Mouse (Mus musculus): ENCODE data around the gene Pxmp2. TPM values are rescaled to one million over a fixed set of nuclear protein-coding genes. Genes with fewer than 3 reads are reported as not detected.

Pxmp2 gene
- polyA plus RNA-seq, 1 experiment from 2014 or later, result 8.0 TPM

DNA sequence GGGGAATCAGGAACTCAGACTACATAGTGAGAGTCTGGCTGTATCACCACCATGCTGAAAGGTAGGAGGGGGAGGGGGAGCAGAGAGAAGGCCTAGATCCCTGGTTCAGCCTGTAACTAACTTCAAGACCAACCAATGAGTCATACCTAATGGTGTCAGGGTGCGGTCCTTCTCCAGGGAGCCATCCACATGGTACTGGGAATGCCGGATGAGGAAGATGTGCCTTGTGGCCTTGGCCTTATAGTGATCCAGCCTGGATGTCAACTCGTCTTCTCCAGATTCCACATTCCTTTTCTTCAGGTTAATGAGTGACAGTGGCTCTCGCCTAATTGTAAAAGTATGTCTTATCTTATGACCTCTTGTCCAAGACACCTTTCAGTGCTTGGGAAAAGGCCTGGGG is 19.0 kb downstream of the Pxmp2 start:
- Histone ChIP-seq H3K36me3 (ENCODE audit: control insufficient read depth, insufficient read depth, low read length) (peaks cover 10% of the 10 kb centered on the region), H3K27ac (ENCODE audit: low read length) (no peak overlapping the region), H3K4me3 (ENCODE audit: low read length) (no peak overlapping the region), H3K4me2 (ENCODE audit: low read depth, low read length) (no peak overlapping the region), H3K9me3 (ENCODE audit: control insufficient read depth, low read length) (no peaks in the 10 kb centered on the region), H3K4me1 (ENCODE audit: control insufficient read depth, insufficient read depth, low read length) (peaks cover 5% of the 10 kb centered on the region), H3K9ac (ENCODE audit: low read depth, low read length) (no peak overlapping the region), H3K27me3 (replicated peaks; ENCODE audit: control insufficient read depth, insufficient read depth, low read length) (no peaks in the 10 kb centered on the region)
- ATAC-seq, result no peak
- WGBS, result 78% methylated on average over 4 of the region's 4 CpGs

DNA sequence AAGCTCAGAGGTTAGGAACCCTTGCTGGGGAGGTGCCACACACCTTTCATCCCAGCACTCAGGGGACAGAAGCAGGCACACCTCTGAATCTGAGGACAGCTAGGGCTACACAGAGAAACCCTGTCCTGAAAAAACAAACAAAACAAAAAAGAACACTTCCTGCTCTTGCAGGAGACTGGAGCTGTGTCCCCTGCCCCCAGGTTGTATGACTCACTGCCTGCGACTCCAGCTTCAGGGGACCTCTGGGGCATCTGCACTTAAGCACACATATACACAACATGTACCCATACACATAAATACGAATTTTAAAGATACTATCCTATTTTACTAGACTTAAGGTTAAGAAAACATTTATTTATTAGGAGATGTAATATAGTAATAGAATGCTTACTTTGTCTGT is 41.9 kb downstream of the Pxmp2 start:
- no peaks in the 10 kb centered on the region for H3K4me1 ChIP-seq (ENCODE audit: control insufficient read depth, insufficient read depth, low read length)
- ATAC-seq, result no peak
- H3K9me3 ChIP-seq (ENCODE audit: control insufficient read depth, low read length), result no peaks in the 10 kb centered on the region
- no peak overlapping the region for H3K4me2 ChIP-seq (ENCODE audit: low read depth, low read length)
- no peaks in the 10 kb centered on the region for H3K27me3 ChIP-seq (replicated peaks; ENCODE audit: control insufficient read depth, insufficient read depth, low read length)
- no peak overlapping the region for H3K9ac ChIP-seq (ENCODE audit: low read depth, low read length)
- WGBS, result 81% methylated on average over 2 of the region's 2 CpGs
- no peak overlapping the region for H3K27ac ChIP-seq (ENCODE audit: low read length)
- peaks cover 27% of the 10 kb centered on the region; the same call in 1 of the 2 replicates for H3K36me3 ChIP-seq (ENCODE audit: control insufficient read depth, insufficient read depth, low read length)
- no peak overlapping the region for H3K4me3 ChIP-seq (ENCODE audit: low read length)

DNA sequence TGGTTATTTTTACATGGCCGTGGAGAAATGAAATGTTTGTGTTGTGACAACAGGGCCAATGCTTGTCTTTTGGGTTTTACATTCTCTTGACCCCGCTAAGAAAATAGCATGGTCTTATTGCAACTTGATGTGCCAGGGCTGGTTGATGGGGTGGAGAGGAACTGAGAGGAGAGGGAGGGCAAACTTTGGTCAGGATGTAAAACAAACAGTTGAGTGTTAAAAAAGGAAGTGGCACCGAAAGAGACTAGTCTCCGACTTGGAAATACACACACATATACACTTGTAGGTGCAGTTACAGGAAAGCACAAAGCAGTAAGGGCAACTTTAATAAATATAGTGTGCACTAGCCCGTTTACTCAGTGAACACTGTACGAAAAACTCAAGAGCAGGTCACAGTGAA is 53.6 kb downstream of the Pxmp2 start:
- H3K4me2 ChIP-seq (ENCODE audit: low read depth, low read length), result no peak overlapping the region
- no peaks in the 10 kb centered on the region for H3K9me3 ChIP-seq (ENCODE audit: control insufficient read depth, low read length)
- no peak overlapping the region for H3K27ac ChIP-seq (ENCODE audit: low read length)
- no peak overlapping the region; the same call in 1 of the 2 replicates for H3K4me3 ChIP-seq (ENCODE audit: low read length)
- no peak overlapping the region for H3K9ac ChIP-seq (ENCODE audit: low read depth, low read length)
- H3K27me3 ChIP-seq (replicated peaks; ENCODE audit: control insufficient read depth, insufficient read depth, low read length), result no peaks in the 10 kb centered on the region
- peaks cover 11% of the 10 kb centered on the region for H3K4me1 ChIP-seq (ENCODE audit: control insufficient read depth, insufficient read depth, low read length)
- 86% methylated on average over 6 of the region's 6 CpGs for WGBS
- H3K36me3 ChIP-seq (ENCODE audit: control insufficient read depth, insufficient read depth, low read length), result peaks cover 8% of the 10 kb centered on the region; the same call in 1 of the 2 replicates
- no peak for ATAC-seq

DNA sequence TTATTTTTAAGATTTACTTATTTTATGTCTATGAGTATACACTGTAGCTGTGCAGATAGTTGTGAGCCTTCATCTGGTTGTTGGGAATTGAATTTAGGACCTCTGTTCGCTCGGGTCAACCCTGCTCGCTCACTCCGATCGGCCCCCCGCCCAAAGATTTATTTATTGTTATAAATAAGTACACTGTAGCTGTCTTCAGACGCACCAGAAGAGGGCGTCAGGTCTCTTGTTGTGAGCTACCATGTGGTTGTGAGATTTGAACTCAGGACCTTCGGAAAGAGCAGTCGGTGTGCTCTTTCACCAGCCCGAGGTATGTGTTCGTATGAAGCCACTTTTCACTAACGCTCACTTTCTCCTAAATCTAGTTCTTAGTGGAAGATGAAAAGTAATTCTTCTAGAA is 54.3 kb downstream of the Pxmp2 start:
- Histone ChIP-seq H3K4me1 (ENCODE audit: control insufficient read depth, insufficient read depth, low read length) (peaks cover 11% of the 10 kb centered on the region), H3K27ac (ENCODE audit: low read length) (no peak overlapping the region), H3K4me2 (ENCODE audit: low read depth, low read length) (peak overlapping the region; percentile 67), H3K27me3 (replicated peaks; ENCODE audit: control insufficient read depth, insufficient read depth, low read length) (no peaks in the 10 kb centered on the region), H3K36me3 (ENCODE audit: control insufficient read depth, insufficient read depth, low read length) (peaks cover 5% of the 10 kb centered on the region; the same call in 1 of the 2 replicates), H3K4me3 (ENCODE audit: low read length) (peak overlapping the region; percentile 97), H3K9ac (ENCODE audit: low read depth, low read length) (peak overlapping the region; percentile 98), H3K9me3 (ENCODE audit: control insufficient read depth, low read length) (no peaks in the 10 kb centered on the region)
- 37% methylated on average over 13 of the region's 13 CpGs for WGBS
- no peak for ATAC-seq

DNA sequence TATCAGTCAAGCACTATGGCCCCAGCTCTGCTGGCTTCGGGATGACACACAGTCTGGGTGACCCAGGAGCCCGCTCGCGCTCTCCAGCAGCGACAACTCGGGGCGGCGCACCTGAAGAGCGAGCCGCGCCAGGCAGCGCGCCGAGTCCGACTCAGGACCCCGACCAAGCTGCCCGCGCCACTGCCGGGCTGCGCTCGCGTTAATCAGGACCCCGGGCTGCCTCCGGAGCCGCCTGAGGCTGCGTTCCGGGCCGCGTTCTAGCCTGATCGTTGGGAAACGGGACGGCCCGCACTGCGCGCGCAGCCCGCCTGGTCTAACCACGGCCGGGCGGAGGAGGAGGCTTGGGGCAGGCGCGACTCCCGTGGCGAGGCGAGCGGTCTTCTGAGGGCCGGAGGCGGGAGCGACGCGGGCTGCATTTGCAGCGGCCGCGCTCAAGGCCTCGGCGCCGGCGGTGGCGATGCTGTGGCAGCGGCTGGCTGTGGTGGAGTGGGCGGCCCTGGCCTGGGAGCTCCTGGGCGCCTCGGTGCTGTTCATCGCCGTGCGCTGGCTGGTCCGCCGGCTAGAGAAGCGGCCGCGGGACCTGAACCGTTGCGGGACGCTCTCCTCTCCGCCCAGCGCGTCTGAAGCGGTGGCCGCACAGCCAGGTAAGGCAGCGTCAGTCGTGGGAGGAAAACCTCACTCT is 55.1 kb downstream of the Pxmp2 start, which contains the start of gene Ankle2:
Gene Ankle2 (plus strand): TSS at position 225 of the 682 bp plus-strand sequence.
- H3K4me3 ChIP-seq (ENCODE audit: low read length), result peak within 1 kb of the TSS; percentile 97
- peak within 1 kb of the TSS; percentile 97 for H3K27ac ChIP-seq (ENCODE audit: low read length)
- H3K27me3 ChIP-seq (replicated peaks; ENCODE audit: control insufficient read depth, insufficient read depth, low read length), result no peaks in the 10 kb centered on the region
- no peaks in the 10 kb centered on the region for H3K9me3 ChIP-seq (ENCODE audit: control insufficient read depth, low read length)
- no peaks in the 10 kb centered on the region for H3K36me3 ChIP-seq (ENCODE audit: control insufficient read depth, insufficient read depth, low read length)
- peak within 1 kb of the TSS; percentile 98 for H3K9ac ChIP-seq (ENCODE audit: low read depth, low read length)
- peaks cover 11% of the 10 kb centered on the region for H3K4me1 ChIP-seq (ENCODE audit: control insufficient read depth, insufficient read depth, low read length)
- ATAC-seq, result peak; percentile 98
- WGBS, result under 1% methylated on average over 77 of the region's 81 CpGs
- peak within 1 kb of the TSS; percentile 67 for H3K4me2 ChIP-seq (ENCODE audit: low read depth, low read length)

DNA sequence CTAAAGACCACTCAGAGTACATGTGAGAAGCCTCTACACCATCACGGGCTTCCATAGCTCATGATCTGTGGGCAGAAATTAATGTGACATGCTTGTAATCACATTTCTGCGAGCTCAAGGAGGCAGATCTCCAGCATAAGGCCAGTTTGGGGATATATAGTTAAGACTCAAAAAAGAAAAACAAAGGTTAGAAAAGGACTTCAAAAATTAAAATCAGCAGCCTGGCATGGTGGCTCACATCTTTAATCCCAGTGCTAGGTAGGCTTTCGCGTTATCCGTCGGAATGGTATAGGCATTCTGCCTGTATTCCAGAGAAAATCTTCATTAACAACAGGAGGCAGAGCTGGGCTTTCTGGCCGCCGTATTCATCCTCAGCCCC is 55.6 kb downstream of the Pxmp2 start:
- WGBS, result 5% methylated on average over 8 of the region's 8 CpGs
- peak overlapping the region; percentile 98 for H3K9ac ChIP-seq (ENCODE audit: low read depth, low read length)
- no peak for ATAC-seq
- H3K4me2 ChIP-seq (ENCODE audit: low read depth, low read length), result peak overlapping the region; percentile 67
- no peaks in the 10 kb centered on the region for H3K27me3 ChIP-seq (replicated peaks; ENCODE audit: control insufficient read depth, insufficient read depth, low read length)
- no peaks in the 10 kb centered on the region for H3K9me3 ChIP-seq (ENCODE audit: control insufficient read depth, low read length)
- peak overlapping the region; percentile 97 for H3K27ac ChIP-seq (ENCODE audit: low read length)
- peak overlapping the region; percentile 97 for H3K4me3 ChIP-seq (ENCODE audit: low read length)
- no peaks in the 10 kb centered on the region for H3K36me3 ChIP-seq (ENCODE audit: control insufficient read depth, insufficient read depth, low read length)
- peaks cover 11% of the 10 kb centered on the region for H3K4me1 ChIP-seq (ENCODE audit: control insufficient read depth, insufficient read depth, low read length)

DNA sequence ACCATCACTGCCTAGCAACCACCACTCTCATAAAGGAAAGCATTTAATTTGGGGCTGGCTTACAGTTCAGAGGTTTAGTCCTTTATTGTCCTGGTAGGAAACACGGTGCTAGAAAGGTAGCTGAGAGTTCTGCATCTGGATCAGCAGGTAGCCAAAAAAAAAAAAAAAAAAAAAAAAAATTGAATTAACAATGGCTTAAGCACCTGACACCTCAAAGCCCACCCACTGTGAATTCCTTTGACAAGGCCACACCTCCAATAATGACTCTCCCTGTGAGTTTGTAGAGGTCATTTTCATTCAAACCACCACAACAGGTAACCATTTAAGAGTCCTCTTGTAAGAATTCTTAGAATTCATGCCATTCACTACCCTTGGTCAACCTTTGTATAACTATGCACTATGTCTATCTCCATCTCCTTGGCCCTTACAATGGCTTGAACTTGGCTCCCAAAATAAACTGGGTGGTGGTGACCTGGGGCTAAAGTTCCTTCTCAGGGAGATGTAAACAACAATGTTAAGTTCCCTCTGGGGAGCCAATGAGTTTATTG is 58.6 kb downstream of the Pxmp2 start:
- Histone ChIP-seq H3K36me3 (ENCODE audit: control insufficient read depth, insufficient read depth, low read length) (peaks cover 4% of the 10 kb centered on the region; the same call in 1 of the 2 replicates), H3K4me3 (ENCODE audit: low read length) (no peak overlapping the region), H3K4me1 (ENCODE audit: control insufficient read depth, insufficient read depth, low read length) (peaks cover 10% of the 10 kb centered on the region), H3K9me3 (ENCODE audit: control insufficient read depth, low read length) (no peaks in the 10 kb centered on the region), H3K4me2 (ENCODE audit: low read depth, low read length) (no peak overlapping the region), H3K27ac (ENCODE audit: low read length) (no peak overlapping the region), H3K27me3 (replicated peaks; ENCODE audit: control insufficient read depth, insufficient read depth, low read length) (no peaks in the 10 kb centered on the region), H3K9ac (ENCODE audit: low read depth, low read length) (no peak overlapping the region)
- ATAC-seq, result no peak
- 53% methylated on average over 1 of the region's 1 CpGs for WGBS

DNA sequence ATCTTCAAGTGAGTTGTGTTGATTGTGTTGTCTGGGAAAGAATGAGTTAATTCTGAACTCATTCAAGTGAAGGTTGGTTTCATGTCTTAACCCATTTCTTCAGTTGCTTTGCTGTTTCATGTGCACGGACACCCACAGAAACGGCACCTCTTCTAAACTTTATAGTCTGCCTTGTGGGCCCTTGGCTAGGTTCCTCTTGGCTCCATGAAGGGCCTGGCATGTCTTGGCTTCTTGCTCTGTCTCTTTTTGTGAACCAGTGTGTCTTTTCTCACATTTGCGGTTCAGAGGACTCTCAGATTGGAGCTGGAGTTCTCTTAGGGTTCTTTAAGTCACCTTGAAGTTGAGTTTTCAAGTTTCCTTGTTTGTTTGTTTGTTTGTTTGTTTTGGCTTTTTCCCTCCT is 60.9 kb downstream of the Pxmp2 start:
- H3K9me3 ChIP-seq (ENCODE audit: control insufficient read depth, low read length), result no peaks in the 10 kb centered on the region
- WGBS, result 84% methylated on average over 3 of the region's 3 CpGs
- H3K4me1 ChIP-seq (ENCODE audit: control insufficient read depth, insufficient read depth, low read length), result peaks cover under 1% of the 10 kb centered on the region; the same call in 1 of the 2 replicates
- H3K9ac ChIP-seq (ENCODE audit: low read depth, low read length), result no peak overlapping the region
- no peak overlapping the region for H3K4me2 ChIP-seq (ENCODE audit: low read depth, low read length)
- no peak overlapping the region for H3K4me3 ChIP-seq (ENCODE audit: low read length)
- H3K27ac ChIP-seq (ENCODE audit: low read length), result no peak overlapping the region
- peaks cover 4% of the 10 kb centered on the region; the same call in 1 of the 2 replicates for H3K36me3 ChIP-seq (ENCODE audit: control insufficient read depth, insufficient read depth, low read length)
- ATAC-seq, result no peak
- H3K27me3 ChIP-seq (replicated peaks; ENCODE audit: control insufficient read depth, insufficient read depth, low read length), result no peaks in the 10 kb centered on the region
